Mouse (Mus musculus) midbrain, postnatal 0 days (tissue): ENCODE measurements around the gene Adgrf5. TPM values are rescaled to one million over a fixed set of nuclear protein-coding genes. Genes with fewer than 3 reads are reported as not detected.

Source experiments
- ATAC-seq: fragments of 200-750 bp; cut with Nextera tagmentation; 2 replicates; pipeline ENCODE4 v1.8.0; 2017; ENCODE audit warnings: moderate number of reproducible peaks, mild to moderate bottlenecking, moderate TSS enrichment, moderate library complexity; ENCODE audit not compliant: low FRiP score
- DNase-seq: peaks from one replicate; pipeline ENCODE4 v3.0.0-alpha.2; 2015; ENCODE audit warnings: low spot score
- H3K27ac ChIP-seq: fragments of 300-500 bp; sonication (generic); 2 replicates; pipeline ENCODE4 v1.5.1; 2014; ENCODE audit warnings: low read depth, mild to moderate bottlenecking, low read length, mixed read lengths
- H3K27me3 ChIP-seq: fragments of 300-500 bp; sonication (generic); 2 replicates; pipeline ENCODE4 v1.6.1; 2014; ENCODE audit warnings: low read length, control low read depth, mixed read lengths; ENCODE audit not compliant: insufficient read depth
- H3K36me3 ChIP-seq: fragments of 300-500 bp; sonication (generic); 2 replicates; pipeline ENCODE4 v1.6.1; 2014; ENCODE audit warnings: low read length, control low read depth, mixed read lengths; ENCODE audit not compliant: insufficient read depth
- H3K4me1 ChIP-seq: fragments of 300-500 bp; sonication (generic); 2 replicates; pipeline ENCODE4 v1.6.1; 2014; ENCODE audit warnings: mild to moderate bottlenecking, control low read depth, antibody characterized with exemption, low read length, mixed read lengths; ENCODE audit not compliant: insufficient read depth
- H3K4me2 ChIP-seq: fragments of 300-500 bp; sonication (generic); 2 replicates; pipeline ENCODE4 v1.6.1; 2014; ENCODE audit warnings: low read depth, mild to moderate bottlenecking, low read length, mixed read lengths; ENCODE audit not compliant: poor library complexity, severe bottlenecking
- H3K4me3 ChIP-seq: fragments of 300-500 bp; sonication (generic); 2 replicates; pipeline ENCODE4 v1.5.1; 2014; ENCODE audit warnings: low read depth, mild to moderate bottlenecking, low read length, moderate library complexity
- H3K9ac ChIP-seq: fragments of 300-500 bp; sonication (generic); replicated peaks from 2 replicates; pipeline ENCODE4 v1.6.1; 2014; ENCODE audit warnings: mild to moderate bottlenecking, low read length, moderate library complexity, mixed read lengths; ENCODE audit not compliant: poor library complexity, severe bottlenecking
- H3K9me3 ChIP-seq: fragments of 300-500 bp; sonication (generic); 2 replicates; pipeline ENCODE4 v1.6.1; 2016; ENCODE audit warnings: low read length, control low read depth
- CTCF ChIP-seq: IDR thresholded peaks from 2 replicates; pipeline ENCODE4 v1.5.1; 2016; ENCODE audit warnings: antibody characterized with exemption, mild to moderate bottlenecking
- WGBS: fragments of 180-500 bp; shearing (Covaris S2); extraction: QIAGEN DNeasy Blood & Tissue Kit; methylation state at CpG from one replicate; pipeline ENCODE4 v1.1.7; 2014; 5-methylcytosine and 5-hydroxymethylcytosine counted together
- polyA plus RNA-seq: library from polyadenylated mRNA; unstranded; fragments of >200 nt; fragmentation: Nextera tagmentation; extraction: Ambion mirVana; gene quantifications from 2 replicates; pipeline ENCODE4 v1.2.1, GENCODE M21; 2015
- total RNA-seq: library from RNA; depleted of rRNA; stranded (reverse); fragments of >200 nt; gene quantifications from 2 replicates; pipeline ENCODE4 v1.2.3, GENCODE M21; 2014

Adgrf5 gene
- total and polyA plus RNA-seq, 2 experiments from 2014 or later, result 4.6 to 27.5 TPM

GRCm38 (mm10) chr17:43366486-43366885, 6.2 kb downstream of the Adgrf5 start:
- H3K4me2 ChIP-seq, result no peak overlapping the region
- H3K4me1 ChIP-seq, result no peaks in the 10 kb centered on the region
- no peak overlapping the region for H3K4me3 ChIP-seq
- no peak overlapping the region for H3K9ac ChIP-seq
- no peak for TF ChIP-seq CTCF
- H3K27me3 ChIP-seq, result no peaks in the 10 kb centered on the region
- H3K36me3 ChIP-seq, result no peaks in the 10 kb centered on the region
- WGBS, result 64% methylated on average over 9 of the region's 9 CpGs
- H3K27ac ChIP-seq, result no peak overlapping the region
- H3K9me3 ChIP-seq, result no peaks in the 10 kb centered on the region
- DNase-seq (no peak), ATAC-seq (no peak)

- H3K4me2 ChIP-seq, result no peak overlapping the region
- no peaks in the 10 kb centered on the region for H3K27me3 ChIP-seq
- H3K4me1 ChIP-seq, result no peaks in the 10 kb centered on the region
- DNase-seq (no peak), ATAC-seq (no peak)
- no peak overlapping the region for H3K4me3 ChIP-seq
- H3K9me3 ChIP-seq, result no peaks in the 10 kb centered on the region
- H3K36me3 ChIP-seq, result no peaks in the 10 kb centered on the region
- H3K9ac ChIP-seq, result no peak overlapping the region
- 0 out of 2 replicates have a peak overlapping the region, but pooled peaks have one; percentile 43 for H3K27ac ChIP-seq
- no peak for TF ChIP-seq CTCF
- whole genome bisulfite sequencing, result 83% methylated on average over 5 of the region's 5 CpGs
These were observed 7.9 kb downstream of the Adgrf5 start for GRCm38 (mm10) chr17:43368171-43368576.

GRCm38 (mm10) chr17:43372604-43373003, 12.4 kb downstream of the Adgrf5 start:
- DNase-seq, result no peak
- ATAC-seq, result no peak
- WGBS, result 84% methylated on average over 4 of the region's 4 CpGs
- Histone ChIP-seq H3K9me3 (no peaks in the 10 kb centered on the region), H3K27me3 (no peaks in the 10 kb centered on the region), H3K4me2 (no peak overlapping the region), H3K9ac (no peak overlapping the region), H3K27ac (no peak overlapping the region), H3K4me3 (no peak overlapping the region), H3K36me3 (no peaks in the 10 kb centered on the region), H3K4me1 (no peaks in the 10 kb centered on the region)
- TF ChIP-seq CTCF, result no peak

GRCm38 (mm10) chr17:43374020-43374419, 13.8 kb downstream of the Adgrf5 start:
- Histone ChIP-seq H3K36me3 (no peaks in the 10 kb centered on the region), H3K9me3 (no peaks in the 10 kb centered on the region), H3K4me1 (no peaks in the 10 kb centered on the region), H3K9ac (no peak overlapping the region), H3K27me3 (no peaks in the 10 kb centered on the region), H3K27ac (no peak overlapping the region), H3K4me2 (no peak overlapping the region), H3K4me3 (no peak overlapping the region)
- TF ChIP-seq CTCF, result no peak
- DNase-seq, result no peak
- WGBS, result 72% methylated on average over 4 of the region's 4 CpGs
- ATAC-seq, result no peak

GRCm38 (mm10) chr17:43376527-43376926, 16.3 kb downstream of the Adgrf5 start:
- 76% methylated on average over 5 of the region's 5 CpGs for WGBS
- DNase-seq, result no peak
- no peak overlapping the region for H3K27ac ChIP-seq
- no peak overlapping the region for H3K9ac ChIP-seq
- H3K27me3 ChIP-seq, result no peaks in the 10 kb centered on the region
- no peak overlapping the region for H3K4me3 ChIP-seq
- H3K36me3 ChIP-seq, result no peaks in the 10 kb centered on the region
- no peaks in the 10 kb centered on the region for H3K9me3 ChIP-seq
- H3K4me1 ChIP-seq, result no peaks in the 10 kb centered on the region
- no peak for ATAC-seq
- H3K4me2 ChIP-seq, result no peak overlapping the region
- no peak for TF ChIP-seq CTCF

- ATAC-seq (no peak), DNase-seq (no peak)
- Histone ChIP-seq H3K36me3 (no peaks in the 10 kb centered on the region), H3K27me3 (no peaks in the 10 kb centered on the region), H3K27ac (no peak overlapping the region), H3K4me1 (no peaks in the 10 kb centered on the region), H3K9ac (no peak overlapping the region), H3K4me3 (no peak overlapping the region), H3K4me2 (no peak overlapping the region), H3K9me3 (no peaks in the 10 kb centered on the region)
- TF ChIP-seq CTCF, result no peak
- WGBS, result 94% methylated on average over 5 of the region's 5 CpGs
These were observed 18.5 kb downstream of the Adgrf5 start for GRCm38 (mm10) chr17:43378703-43379102.

- TF ChIP-seq CTCF, result no peak
- WGBS, result 91% methylated on average over 5 of the region's 5 CpGs
- H3K27me3 ChIP-seq, result no peaks in the 10 kb centered on the region
- no peak overlapping the region for H3K27ac ChIP-seq
- ATAC-seq (no peak), DNase-seq (no peak)
- H3K9me3 ChIP-seq, result no peaks in the 10 kb centered on the region
- H3K36me3 ChIP-seq, result no peaks in the 10 kb centered on the region
- H3K4me2 ChIP-seq, result no peak overlapping the region
- no peak overlapping the region for H3K9ac ChIP-seq
- H3K4me1 ChIP-seq, result no peaks in the 10 kb centered on the region
- H3K4me3 ChIP-seq, result no peak overlapping the region
These were observed 26.1 kb downstream of the Adgrf5 start for GRCm38 (mm10) chr17:43386331-43386730.
